Mouse (Mus musculus): ENCODE results near the gene Ildr2.
A peak's percentile ranks its signal among the peaks of the same experiment; 100 is the strongest.

Ildr2 gene

DNA sequence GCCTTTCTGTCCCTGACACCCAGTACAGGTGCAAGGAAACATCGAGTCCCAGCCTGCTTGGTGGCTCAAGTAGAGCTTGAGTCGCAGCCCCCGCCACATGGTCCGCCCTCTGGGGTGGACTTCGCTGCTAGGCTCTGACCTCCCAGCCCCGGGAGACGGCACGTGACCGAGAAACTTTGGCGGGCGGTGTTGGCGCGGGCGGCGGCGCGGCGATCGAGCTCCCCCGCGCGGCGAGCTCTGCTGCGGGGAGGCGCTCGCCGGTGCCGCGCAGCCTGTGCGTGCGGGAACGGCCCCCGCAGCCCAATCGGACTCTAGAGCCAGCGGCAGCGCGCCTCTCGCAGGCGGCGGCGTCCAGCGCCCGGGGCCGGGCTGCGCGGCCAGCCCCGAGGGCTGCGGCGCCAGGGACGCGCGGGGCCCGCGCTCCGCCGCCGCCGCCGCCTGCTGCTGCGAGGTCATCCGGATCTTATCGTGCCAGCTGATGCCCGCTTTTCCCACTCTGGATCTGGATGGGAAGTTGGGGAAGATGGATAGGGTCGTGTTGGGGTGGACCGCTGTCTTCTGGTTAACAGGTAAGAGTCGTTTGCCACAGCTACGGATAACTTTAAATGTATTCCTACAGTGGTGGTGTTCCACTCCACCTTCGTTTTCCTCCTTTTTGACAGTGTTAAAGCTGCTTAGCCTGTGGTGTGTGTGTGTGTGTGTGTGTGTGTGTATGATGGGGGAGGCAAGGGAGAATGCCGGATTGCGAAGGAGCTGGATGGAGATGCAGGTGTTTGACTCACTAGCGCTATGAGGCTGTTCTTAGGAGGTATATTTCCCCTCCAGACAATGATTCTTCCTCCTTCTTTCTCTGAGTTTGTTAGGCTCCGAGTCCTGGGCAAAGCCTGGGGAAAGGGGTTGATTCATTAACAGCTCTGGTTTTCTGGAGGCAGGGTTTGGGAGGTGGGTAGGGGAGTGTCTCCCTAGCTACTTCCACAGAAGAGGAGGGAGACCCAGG lies at the start of gene Ildr2:
TSS of gene Ildr2 (plus strand) at position 242 of the 997 bp plus-strand sequence.
- peak; percentile 72 for DNase-seq

DNA sequence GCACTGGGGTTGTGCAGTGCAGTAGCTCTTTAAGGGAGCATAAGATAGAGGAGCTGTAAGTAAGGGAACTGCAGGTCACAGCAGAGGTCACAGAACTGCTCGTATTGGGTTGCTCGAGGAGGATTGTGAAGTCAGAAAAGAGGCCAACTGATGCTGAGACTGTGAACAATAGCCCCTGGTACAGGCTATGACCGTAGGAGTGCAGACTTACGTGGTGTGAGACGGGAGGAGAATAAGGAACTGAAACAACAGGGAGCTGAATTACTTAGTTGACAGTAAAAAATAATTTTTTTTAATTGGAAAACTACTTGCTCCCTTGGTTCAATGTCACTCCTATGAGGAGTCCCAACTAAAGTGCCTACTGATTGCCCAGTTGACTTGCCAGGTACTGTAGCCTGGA lies 49.8 kb upstream of the Ildr2 start:
- DNase-seq: no peak

DNA sequence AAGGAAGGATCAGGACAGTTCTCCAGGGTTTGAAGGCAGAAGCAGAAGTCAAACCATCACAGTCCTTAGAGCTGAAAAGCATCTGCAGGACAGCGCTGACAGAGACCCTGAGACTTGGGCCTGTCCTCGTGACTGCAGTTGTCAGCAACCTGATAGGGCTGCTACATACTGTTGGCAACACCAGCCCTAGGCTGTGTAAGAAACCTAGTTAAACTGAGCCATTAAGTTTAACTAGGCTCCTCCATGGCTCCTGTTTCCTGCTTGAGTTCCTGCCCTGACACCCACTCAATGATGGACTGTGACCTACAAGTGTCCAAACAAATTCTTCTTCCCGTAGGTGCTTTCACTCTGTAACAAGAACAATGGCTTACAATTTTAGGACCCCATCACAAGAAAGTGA lies 48.8 kb upstream of the Ildr2 start:
- DNase-seq: no peak

DNA sequence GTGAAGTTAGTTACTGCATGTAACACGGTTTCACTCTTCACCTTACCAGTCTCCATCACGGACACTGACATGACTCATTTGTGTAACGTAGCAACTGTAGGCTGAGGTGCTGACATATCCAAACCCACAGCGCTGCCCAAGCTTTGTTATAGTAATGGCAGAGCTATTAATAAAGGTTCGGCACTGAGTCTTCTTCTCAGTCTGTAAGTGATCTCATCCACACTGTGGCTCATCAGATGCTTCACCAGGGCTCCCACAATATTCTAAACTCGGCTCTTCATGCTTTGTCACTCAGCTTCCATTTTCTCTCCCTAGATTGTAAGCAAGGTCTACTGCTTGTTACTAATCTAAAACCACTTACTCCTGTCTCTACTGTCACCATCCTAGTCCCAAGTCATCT lies 44.6 kb upstream of the Ildr2 start:
- DNase-seq: no peak

- DNase-seq: no peak
These were observed 39.8 kb upstream of the Ildr2 start for GRCm38 (mm10) chr1:166214181-166214580.

DNA sequence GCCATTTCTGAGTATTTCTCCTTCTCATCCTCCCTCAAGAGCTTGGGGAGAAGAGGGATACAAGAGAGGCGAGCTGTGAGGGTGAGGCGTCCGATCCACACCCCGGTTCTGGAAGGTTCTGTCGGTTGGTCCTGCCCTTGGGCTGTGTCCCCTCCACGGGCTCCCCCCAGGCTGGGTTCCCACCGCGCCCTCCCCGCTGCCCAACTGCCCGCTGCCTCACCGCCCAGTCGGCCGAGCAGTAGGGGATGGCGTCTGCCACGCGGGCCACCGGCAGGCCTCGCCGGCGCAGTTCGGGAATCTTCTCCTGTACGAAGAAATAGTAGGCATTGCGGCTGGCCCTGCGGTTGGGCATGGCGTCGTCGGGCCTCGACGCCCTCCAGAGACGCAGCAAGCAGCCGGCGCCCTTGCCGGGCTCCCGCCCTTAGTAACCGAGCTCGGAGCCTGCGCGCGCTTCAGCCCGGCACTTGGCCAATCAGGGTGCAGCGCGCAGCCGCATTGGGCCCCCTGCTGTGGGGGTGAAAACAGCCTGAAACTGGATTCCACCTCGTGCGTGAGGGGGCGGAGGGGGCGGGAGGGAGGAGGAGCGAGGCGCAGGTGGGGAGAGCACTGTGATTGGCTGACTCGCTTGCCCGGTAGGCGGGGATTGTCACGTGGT lies 15.5 kb upstream of the Ildr2 start, which contains the start of gene Mael:
TSS of gene Mael (minus strand) at position 433 of the 655 bp plus-strand sequence.
- DNase-seq: no peak

DNA sequence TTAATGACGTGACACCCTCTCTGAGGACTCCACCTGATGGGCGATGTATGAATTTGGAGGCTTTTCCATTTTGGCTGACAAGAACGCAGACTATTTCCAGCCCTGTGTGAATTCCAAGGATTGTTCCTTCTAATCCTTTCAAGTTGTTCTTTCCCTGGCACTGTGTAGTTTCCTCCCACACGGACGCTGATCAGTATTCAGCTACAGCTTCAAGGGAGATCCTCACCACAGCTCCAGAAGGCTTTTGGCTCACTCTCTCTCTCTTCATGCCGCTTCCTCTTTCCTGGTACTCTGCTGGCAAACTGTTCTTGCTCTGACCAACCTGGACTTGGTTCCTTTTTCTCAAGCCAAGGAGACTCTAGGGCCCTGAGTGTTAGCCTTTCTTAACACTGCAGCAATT lies 9.7 kb upstream of the Ildr2 start:
- no peak for DNase-seq

DNA sequence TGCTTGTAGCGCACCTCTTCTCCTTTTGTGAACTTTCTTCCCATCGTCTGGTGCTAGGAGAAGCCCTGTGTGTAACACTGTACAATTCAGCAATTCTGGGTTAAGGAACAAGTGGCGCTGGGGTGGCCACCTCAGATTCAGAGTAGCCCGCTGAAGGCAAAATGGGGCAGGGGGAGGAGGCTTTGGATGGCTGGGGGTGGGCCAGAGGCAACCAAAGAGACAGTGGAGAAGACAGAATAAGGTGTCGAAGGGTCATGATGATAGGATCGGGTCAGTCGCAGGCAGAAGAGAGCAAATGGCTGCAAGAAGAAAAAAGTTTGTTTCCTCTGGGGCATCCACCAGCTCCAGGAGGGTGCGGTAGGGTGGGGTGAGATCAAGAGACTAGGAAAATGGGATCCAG lies 1.2 kb downstream of the Ildr2 start:
- no peak for DNase-seq

- no peak for DNase-seq
These were observed 1.7 kb downstream of the Ildr2 start for GRCm38 (mm10) chr1:166255651-166256050.

- DNase-seq: no peak
These were observed 2.4 kb downstream of the Ildr2 start for GRCm38 (mm10) chr1:166256302-166256701.

DNA sequence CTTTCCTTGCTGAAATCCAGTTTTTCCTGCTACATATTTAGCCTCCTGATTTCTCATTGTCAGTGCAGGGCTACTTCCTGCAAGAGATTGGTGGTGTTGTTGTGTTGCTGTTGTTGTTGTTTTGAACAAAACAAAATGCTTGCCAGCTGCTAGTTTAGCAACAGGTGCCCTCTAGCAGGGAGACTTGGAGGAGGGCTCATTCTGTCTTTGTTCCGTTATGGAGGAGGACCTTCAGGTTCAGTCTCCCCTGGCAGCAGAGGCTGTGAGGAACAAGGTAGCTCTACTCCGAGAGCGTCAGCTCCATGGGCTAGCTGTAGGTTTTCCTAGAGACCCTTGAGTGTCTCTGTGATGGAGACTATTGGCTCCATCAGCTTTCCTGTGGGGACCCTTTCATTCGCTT lies 3.0 kb downstream of the Ildr2 start:
- DNase-seq: no peak

GRCm38 (mm10) chr1:166259526-166259925 lies 5.6 kb downstream of the Ildr2 start:
- no peak for DNase-seq

GRCm38 (mm10) chr1:166266001-166266705 lies 12.2 kb downstream of the Ildr2 start:
- DNase-seq: no peak

DNA sequence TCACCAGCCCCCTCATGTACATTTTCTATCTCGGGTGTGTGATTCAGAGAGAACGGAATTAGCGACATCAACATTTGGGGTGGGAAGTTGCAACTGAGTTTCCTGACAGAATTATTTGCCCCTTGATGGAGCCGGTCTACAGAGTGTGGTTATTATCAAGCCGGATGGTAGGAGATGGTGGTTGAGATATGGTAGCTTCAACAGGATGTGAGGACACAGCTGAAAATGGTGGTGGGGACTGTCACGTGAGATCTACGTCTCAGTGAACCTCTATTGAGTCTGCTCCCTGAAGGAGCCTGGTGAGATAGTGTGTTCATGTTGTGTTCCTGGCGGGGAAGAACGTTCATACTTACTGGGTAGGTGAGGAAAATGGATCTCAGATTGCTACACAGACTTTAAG lies 13.0 kb downstream of the Ildr2 start:
- DNase-seq: no peak

DNA sequence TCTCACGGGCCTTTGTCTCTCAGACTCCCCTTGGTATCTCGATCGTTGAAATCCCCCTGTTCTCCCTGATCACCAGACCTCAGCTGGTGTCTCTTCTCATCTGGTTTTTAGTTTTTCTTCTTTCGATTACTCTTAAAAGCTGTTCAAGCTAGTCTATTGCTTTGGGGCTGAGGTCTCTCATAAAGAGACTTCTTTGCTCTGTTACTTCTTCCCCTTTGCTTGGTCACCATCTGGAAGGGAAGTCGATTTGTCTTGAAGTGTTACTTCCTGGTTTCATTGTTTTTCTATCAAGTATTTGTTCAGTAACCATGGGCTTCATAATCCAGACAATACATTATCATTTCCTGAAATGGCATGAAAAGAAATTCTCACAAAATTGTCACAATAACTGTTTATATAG lies 14.3 kb downstream of the Ildr2 start:
- no peak for DNase-seq

DNA sequence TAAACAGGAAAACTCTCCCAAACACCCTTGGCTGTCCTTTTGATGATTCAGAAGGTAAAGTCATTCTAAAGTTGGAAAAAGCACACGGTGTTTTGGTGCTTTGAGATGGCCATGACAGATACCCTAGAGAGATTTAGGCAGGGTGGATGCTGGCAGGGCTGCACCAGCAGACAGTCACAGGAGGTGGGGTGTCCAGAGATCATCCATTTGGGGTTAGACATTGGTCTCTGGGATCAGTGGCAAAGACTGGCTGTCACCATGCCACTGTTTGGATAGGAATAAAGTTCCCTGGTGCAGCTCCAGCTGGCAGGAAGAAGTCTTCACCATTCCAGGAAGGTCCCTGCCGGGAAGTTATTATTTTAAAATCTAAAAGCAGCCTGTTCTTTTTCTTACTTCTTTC lies 24.8 kb downstream of the Ildr2 start:
- DNase-seq: peak; percentile 38

DNA sequence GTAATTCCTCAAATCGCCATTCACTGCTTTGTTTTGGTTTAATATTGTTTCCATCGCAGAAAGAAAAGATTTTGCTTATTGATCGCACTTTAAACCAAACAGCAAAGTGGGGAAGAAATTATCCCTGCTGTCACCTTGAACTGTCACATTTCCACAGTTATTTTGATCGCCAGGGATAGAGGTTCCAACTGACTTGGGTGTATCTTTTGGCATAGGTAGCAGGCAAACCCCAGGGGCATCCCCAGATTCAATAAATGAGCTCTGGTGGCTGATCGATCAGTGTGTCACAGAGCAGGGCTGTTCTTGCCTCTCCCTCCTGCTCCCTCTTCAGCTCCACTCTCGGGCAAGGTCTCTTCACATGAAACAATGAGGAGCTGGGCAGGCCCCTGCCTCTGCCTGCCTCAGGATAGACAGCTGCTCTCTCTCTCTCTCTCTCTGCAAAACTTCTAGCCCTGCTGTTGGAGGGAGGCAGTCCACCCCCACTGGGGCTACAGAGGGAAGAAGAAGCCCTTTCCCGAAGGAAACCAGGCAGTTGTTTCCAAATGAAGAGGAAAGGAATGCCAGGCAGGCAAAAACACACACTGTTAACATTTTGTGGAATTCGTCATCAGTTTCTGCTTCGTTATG lies 25.8 kb downstream of the Ildr2 start:
- no peak for DNase-seq

- no peak for DNase-seq
These were observed 26.6 kb downstream of the Ildr2 start for GRCm38 (mm10) chr1:166280566-166280965.

DNA sequence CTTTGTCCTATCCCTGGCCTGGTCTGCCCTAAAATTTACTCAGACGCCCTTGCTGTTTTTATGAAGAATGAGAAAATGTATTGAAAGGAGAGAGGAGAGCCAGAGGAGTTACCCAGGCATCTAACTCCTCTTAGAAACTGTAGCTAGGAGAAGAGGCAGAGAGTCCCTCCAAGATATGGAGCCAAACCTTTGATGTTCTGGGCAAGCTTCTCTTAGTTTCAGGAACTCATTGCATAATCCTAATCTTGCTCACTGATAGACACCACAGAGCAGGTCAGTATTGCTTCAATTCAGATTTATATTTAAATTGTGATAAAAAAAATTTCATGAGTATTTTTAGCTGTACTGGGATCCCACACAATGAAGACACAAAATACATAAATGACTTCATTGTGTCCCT lies 27.3 kb downstream of the Ildr2 start:
- DNase-seq: no peak

GRCm38 (mm10) chr1:166281836-166282235 lies 27.9 kb downstream of the Ildr2 start:
- no peak for DNase-seq

DNA sequence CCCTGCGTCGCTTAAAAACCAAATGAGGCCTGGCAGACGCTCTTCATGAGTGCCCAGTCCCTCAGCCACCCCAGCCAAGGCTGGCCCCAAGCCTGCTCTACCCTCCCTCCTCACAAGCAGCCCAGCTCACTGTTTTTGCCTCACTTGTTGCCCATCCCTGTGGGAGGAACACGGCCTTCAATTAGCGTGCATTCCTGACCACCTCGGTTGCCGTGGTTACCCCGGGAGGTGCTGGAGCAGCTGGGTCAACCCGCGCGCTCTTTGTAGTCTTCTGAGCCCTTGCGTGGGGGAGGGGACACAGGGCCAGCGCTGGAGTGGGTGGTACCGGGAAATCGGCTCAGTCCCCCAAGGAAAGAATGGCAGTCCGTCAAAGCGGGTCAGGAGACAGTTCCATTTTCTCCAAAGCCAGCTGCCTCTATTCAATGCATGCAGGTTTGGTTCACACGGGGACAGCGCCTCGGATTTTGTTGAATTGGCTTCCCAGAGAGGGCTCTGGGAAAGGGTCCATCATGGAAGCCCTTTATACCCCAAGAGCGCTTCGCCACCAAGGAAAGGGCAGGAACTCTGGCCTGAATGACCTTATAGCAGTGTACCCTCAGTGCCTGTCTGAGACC lies 28.8 kb downstream of the Ildr2 start:
- DNase-seq: no peak

- no peak for DNase-seq
These were observed 29.5 kb downstream of the Ildr2 start for GRCm38 (mm10) chr1:166283451-166283850.

DNA sequence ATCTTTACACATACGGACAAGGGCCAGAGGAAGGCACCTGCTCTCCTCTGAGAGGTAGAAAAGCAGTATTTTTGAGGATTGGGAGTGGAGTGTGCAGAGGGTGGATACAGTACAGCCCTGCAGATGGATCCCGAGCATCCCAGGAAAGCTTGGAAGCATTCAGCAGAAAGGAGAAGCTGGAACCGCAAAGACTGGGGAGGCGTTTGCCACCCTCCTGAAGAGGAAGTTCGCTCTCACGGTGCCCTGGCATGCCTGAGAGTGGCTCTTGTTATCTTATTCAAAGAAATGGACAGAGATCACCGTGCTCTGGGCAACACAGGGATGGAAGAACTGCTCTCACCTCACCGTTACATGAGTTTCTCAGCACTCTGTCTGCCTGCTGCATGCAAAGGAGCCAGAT lies 30.5 kb downstream of the Ildr2 start:
- DNase-seq: no peak
